Mouse (Mus musculus): ENCODE measurements around the gene Rcan1.

Gene Rcan1

DNA sequence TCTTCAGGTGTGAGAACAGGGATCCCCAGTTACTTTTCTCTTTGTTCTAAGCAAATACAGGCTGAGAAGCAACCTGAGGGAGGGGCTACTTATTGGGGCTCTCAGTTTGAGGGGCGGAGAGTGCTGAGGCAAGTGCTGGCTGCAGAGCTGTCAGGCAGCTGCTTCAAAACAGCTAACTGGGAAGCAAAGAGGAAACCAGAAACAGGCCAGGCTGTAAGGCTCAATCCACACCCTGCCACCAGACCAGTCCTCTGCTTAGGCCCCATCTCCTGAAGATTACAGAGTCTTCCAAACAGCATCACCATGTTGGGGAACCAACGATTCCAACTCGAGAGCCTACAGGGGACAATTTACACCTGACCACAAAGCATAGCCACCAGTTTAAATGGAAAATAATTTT, 2.2 kb upstream of the Rcan1 start:
- no peak for DNase-seq (ENCODE audit: low spot score in 2 of 2)

DNA sequence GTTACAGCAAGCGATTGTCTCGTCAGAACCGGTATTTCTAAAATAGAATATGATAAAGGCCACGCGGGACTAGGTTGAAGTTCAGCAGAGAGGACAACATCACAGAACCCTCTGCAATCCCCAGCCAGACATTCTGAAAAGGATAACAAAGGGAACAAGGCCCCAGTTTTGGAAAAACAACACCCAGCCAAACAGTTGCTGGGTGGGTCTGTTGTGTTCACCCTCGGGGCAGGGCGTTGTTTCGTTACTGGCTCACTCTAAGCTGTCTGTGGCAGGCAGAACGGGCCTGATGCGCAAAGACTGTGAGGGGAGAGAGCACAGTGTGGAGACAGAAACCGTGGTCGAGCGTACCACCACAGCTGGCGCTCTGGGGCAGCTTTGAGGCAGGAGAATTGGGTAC, 2.2 kb downstream of the Rcan1 start:
- DNase-seq (ENCODE audit: low spot score in 2 of 2), result no peak

DNA sequence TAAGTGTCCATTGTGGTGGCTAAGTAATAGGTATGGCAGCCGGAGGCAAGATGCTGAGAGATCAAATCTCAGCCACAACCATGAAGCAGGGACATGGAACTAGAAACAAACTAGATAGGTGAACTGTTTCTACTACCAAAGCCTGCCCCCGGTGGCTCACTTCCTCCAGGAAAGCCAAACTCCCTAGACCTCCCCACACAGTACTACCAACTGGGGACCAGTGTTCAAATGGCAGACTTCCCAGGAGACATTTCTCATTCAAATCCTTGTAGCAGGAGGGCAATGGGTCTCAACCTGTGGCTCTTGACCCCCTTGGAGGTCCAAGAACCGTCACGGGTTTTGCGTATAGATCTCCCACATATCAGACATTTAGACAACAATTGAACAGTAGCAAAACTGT, 3.6 kb downstream of the Rcan1 start:
- no peak for DNase-seq (ENCODE audit: low spot score in 2 of 2)

DNA sequence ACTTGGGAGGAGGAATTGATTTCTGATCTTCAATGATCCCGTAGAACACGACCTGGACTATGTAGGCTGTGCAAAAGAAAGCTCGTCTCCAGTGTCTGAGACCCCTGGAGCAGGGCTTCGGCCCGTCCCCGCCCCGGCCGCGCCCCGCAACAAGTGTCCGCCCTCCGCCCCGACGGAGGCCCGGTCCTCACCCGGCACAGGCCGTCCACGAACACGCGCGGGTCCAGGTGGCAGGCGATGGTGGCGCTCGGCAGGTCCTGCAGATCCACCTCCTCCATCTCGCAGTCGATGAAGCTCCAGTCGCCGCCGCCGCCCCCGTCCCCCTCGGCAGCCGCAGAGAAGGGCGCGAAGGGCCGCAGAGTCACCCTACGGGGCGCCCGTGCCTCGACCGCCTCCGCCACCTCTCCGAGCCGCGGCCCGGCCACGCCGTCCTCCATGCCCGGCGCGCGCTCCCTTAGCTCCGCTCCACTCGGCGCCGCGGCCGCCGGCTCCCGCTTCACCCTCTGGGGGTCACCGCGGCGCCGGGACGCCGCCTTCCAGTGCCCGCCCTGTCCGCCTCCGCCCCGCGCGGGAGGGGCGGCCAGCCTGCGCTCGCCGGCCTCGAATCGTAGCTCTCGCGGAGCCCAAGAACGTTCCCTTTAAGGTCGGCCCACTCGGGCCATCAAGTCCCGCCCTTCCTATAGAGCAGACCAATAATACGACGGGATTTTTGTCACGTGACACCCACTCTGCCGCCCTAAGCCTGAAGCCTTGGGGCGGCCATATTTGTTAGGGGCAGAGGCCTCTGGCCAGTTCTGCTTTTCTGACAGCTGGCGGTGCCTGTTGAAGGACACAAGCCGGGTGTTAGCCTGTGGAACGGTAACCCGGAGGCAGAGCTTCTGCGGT, 4.8 kb downstream of the Rcan1 start:
- peak; percentile 87 to 95 for DNase-seq (ENCODE audit: low spot score in 2 of 2)

DNA sequence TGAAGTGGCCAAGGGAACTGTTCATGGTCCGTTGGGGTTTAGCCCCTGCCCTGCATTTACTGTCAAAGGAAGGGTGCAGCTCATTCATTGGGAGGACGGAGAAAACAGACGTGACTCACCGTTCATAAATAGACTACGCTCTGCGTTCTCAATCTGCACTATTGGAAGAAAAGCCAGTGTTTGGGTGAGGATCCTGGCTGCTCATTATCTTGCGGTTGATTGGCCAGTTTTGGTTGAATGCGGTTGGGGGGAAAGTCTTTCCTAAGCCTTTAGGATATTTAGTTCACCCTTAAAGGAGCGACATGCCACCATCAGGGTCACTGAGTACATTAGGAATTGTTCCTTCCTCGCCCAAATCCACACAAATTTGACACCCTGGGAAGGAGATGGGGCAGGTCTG, 5.4 kb downstream of the Rcan1 start:
- DNase-seq (ENCODE audit: low spot score in 2 of 2), result no peak

DNA sequence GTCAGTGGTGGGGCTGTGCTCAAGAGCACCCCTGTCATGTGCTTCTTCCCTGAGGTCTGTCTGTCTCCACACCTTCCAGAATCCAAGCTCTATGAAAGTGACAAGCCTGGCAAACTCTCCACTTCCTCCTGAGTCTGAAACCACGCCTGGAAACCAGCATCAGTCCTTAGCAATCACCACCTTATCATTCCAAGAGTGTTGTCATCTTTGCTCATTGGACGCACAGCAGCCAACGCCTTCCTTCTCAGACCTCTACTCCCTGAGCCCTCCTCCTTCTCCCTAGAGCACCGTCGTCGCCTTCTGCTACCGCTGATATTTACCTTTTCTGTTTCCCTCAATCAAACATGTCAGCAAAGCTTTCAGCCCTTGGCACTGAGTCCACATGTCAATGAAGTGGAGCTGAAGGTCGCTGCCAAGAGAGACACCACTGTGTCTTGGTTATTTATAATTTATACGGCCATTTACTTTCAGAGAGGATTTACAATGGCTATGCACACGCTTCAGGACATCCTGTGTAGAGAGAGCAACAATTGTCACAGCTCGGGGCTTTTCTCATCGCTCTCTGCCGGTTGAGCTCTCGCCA, 6.2 kb downstream of the Rcan1 start:
- no peak for DNase-seq (ENCODE audit: low spot score in 2 of 2)

DNA sequence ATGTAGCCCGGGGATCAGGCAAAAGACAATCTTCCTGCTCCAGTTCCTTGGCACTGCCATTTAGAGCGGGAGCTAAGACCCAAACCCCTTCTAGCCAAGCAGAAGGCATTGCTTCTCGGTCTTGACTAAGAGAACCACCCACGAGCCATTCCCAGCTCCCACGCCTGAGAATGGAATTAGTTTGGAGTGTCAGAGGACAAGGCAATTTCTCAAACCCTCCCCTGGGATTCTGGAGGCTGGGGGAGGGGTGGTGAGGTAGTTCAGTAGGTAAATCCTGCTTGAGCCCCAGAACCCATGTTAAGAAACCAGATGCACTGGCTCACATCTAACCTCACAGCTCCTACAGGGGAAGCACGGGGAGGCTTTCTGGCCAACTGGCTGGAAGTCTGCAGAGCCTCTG, 9.3 kb downstream of the Rcan1 start:
- no peak for DNase-seq (ENCODE audit: low spot score in 2 of 2)

DNA sequence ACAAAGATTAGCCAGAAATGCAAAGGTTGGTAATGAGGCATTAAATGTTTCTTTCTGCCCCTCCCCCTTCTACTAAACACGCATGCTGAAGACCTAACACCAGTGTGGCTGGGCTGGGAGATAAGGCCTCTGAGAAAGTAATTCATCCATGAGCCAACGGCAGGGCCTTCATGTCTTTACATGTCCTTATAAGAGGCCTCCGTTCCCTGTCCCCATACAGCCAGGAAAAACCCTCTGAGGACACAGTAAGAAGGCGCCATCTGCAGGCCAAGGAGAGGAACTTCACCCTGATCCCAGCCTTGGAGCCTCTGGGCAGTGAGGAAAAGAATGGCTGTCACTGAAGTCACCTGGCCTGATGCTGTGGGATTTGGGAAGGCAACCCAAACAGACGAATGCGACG, 13.1 kb downstream of the Rcan1 start:
- peak; percentile 52 to 62 for DNase-seq (ENCODE audit: low spot score in 2 of 2)

DNA sequence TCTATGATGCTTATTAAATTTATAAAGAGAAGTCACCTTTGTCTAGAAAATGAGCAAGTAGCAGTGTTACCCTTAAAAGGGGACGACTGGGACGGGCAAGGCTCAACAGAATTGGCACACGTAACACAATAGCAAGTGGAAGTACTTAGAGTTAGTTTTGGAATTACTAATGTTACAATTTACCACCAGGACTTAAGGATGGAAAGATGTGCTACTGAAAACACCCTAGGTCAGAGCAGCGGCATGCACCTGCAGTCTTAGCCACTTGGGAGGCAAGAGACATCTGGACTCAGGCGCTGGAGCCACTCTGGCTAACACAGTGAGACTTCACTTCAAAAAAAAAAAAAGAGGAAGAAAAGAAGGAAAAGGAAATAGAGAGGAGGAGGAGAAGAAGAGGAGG, 14.7 kb downstream of the Rcan1 start:
- DNase-seq (ENCODE audit: low spot score in 2 of 2), result no peak

DNA sequence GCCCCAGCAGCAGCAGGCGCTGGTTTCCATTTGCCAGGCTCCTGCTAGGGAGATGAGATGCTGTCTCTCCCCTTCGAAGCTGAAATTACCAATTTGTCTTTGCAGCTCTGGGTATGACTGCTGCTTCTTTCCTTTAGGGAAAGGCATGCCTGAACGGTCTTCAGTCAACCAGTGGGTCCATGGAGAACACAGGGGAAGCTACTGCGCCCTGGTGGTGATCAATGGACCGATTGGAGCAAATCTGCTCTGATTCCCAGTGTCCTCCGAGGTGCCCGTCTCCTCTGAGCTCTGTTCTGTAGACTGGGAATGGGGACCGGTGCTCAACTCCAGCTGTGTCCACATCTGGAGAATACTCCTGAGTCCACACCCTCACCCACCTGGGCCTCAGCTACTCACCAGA, 15.2 kb downstream of the Rcan1 start:
- no peak for DNase-seq (ENCODE audit: low spot score in 2 of 2)

DNA sequence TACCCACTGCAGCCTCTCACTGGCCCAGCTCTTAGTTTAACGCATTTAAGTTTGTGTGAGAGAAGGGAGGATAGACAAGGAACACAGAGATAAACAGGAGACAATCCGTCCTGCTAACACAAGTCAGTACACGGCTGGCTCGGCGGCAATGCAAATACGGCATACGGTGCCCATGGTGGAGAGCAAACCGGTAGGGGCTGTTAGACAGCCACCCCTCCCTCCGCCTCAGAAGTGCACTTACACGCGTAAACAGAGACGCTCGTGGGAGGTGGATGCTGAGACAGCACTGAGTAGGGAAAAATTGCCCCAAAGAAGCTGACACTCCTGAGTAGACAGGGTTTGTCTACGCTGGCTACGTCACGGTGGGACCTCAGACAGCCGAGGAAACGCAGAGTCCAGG, 16.2 kb downstream of the Rcan1 start:
- DNase-seq (ENCODE audit: low spot score in 2 of 2), result peak in 1 of 2 experiments; percentile 65

DNA sequence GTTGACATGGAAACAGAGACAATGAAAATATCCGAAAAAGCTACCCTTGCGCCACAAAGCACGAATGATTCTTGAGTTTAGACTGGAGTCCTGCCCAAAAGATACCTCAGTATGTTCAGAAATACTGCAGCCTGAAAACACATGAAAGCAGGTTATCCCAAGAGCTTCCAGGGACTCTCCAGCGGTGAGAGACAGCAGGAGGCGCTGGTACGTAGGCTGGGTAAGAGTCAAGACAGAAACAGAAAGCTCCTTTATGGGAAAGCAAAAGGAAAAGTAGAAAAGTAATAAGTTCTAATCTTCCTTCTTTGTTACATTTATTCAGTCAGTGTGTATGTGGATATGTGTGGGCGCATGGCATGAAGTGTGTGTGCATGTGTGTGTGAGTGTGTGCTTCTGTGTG, 16.7 kb downstream of the Rcan1 start:
- DNase-seq (ENCODE audit: low spot score in 2 of 2), result no peak

DNA sequence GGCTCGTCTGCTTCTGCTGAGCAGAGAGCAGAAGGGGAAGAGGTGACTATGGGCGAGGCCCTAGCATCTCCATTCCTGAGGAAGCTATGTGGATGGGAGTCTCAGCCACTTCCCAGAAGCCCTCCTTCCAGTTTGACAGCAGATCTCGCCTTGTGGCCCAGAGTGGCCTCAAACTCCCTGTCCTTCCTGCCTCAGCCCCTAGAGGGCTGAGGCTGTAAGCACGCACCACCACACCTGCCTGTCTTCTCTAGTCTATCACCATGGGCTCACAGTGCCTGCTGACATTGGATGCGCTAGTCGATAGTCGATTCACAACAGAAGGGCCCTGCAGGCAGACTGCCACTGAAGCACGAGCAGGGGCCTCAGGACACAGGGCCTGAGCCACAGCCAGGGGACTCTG, 18.1 kb downstream of the Rcan1 start:
- DNase-seq (ENCODE audit: low spot score in 2 of 2), result no peak

DNA sequence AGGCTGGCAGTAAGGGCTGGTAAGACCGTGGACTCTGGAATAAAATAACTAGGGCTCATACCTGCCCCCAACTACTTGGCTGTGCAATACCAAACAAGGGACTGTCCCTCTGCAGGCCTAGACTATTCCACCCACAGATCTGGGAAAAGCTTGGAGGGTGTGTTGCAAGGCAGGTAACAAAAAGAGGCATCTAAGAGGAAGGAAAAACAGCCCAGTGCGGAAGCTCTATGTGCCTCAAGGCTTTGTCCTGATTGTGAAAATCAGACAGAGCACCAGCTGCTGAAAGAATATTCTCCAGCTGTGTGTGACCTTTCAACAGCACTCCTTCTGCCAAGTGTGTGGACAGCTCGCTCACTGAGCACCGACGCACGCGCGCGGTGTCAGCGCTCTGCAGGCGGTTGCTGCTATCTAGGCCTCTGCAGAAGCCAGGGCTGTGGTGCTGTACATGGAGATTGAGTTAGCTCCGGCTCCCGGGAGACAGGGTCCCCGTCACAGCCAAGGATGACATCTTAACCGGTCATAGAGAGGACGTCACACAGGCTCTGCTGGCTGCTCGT, 19.1 kb downstream of the Rcan1 start:
- DNase-seq (ENCODE audit: low spot score in 2 of 2), result no peak

DNA sequence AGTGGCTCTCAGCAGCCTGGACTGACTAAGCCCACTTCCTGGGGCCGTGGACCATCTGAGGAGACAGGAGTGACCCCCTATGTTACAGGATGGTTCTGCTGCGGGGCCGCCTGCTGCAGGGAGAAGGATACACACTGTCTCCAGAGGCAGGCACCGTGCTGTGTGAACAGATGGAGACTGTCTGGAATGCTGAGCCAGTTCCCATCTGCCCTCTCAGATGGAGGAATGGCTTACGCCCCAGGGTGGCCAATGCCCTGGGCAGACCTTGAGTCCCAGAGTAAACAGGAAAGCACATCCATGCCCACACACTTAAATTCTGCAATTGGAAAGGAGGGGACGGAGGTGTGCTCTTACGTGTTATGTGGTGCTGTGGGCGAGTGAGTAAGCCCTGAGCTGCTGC, 20.3 kb downstream of the Rcan1 start:
- no peak for DNase-seq (ENCODE audit: low spot score in 2 of 2)

DNA sequence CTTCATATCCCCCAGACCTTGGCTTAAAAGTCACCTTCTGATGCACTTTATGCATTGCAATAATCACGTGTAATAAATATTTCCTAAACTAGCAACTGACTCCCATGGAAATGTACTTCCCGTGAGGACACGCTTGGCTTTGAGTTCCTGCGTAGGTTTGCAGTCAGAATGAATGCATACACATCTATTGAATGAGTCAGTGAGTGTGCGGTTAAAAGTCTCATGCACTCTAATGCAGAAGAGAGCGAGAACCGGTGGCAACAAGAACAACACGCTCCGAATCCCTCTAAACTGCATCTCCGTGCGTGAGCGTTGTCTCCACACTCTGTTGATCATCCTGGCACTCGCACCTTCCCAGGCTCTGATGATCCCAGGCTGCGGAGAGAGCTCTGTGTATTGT, 21.6 kb downstream of the Rcan1 start:
- DNase-seq (ENCODE audit: low spot score in 2 of 2), result no peak

DNA sequence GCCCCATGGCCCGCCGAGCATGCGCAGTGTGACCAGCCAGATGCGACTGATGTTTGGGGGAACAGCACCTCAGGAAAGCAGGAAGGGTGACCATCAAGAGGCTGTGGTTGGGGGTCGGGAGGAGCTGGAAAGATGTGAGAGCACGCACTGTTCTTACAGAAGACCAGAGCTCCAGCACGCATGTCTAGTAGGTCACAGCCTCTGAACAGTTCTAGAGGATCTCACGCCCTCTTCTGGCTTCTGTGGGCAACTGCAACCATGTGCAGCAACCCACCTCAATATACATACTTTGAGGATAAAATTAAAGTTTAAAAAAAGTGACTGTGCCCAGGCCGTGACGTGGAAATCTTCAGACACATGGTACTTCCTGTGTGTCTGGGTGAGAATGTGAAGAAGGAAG, 25.3 kb downstream of the Rcan1 start:
- no peak for DNase-seq (ENCODE audit: low spot score in 2 of 2)

DNA sequence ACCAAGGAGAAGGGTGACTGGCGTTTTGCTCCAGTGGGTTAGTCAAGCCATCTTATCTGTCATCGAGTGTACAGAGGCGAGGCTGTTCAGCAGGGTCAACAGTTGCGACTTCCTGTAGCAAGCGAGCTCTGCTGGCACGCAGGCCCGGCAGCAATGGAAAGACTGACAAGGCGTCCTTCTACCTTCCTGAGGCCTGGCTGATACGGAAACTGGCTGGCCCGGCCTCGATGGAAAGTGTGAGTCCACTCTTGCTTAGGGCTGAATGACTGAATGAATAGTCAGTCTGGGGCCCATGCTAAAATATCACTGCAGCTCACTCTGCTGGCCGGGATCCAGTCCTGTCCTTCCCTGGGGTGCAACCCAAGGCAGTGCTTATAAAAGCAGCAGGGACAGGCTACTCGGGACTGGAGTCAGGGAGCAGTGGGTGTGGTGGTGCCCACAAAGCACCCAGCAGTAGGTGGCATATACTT, 27.0 kb downstream of the Rcan1 start:
- peak; percentile 52 to 78 for DNase-seq (ENCODE audit: low spot score in 2 of 2)

DNA sequence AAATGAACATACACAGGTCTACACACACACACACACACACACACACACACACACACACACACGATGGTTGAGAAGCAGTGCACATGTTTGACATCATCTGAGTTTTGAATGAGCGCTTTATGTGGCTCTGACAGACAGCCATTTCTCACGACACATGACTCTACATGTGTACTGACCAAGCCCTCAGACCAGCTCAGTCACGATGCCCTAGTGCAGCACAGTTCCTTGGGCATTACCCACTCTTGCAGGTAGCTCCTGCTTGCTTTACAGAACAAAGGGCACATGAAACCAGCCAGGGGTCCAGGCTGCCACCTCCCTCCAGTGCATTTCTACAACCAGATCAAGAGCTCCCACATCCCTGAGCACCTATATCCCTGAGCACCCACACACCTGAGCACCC, 27.7 kb downstream of the Rcan1 start:
- DNase-seq (ENCODE audit: low spot score in 2 of 2), result no peak

DNA sequence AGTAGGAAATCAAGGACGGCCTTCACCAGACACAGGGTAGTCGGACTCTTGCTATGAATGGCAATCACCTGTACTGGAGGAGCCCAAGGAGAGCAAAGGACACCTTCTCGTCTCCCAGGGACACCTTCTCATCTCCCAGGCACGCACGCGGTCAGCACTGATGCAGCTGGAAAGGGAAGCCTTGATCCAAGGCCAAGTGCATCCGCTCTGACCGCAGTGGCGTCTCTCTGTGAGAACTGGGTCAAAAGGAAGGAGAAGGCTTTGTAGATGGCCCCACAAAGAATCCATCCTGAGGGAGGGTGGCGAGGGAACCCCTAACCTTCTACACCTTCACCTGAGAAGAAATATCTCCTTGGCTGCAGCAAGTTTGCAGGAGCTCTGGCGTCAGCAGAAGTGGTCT, 28.5 kb downstream of the Rcan1 start:
- DNase-seq (ENCODE audit: low spot score in 2 of 2), result no peak

DNA sequence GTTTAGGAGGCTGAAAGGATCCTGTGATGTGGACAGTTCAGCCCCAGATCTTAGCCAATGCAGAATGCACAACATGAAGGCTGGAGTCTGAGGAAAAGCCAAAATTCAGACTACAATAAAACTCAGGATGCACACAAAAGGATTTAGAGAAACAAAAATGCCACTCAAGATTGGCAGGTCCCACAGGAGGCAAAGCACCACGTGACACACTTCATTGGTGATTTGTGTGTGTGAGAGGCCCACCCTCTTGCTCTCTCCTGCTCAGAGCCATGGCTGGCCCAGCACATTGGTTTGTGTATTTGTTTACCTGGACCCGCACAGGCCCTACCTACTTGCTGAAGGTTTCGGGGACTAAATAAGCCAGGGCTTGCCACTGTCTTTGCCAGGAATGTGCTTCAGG, 29.5 kb downstream of the Rcan1 start:
- no peak for DNase-seq (ENCODE audit: low spot score in 2 of 2)

DNA sequence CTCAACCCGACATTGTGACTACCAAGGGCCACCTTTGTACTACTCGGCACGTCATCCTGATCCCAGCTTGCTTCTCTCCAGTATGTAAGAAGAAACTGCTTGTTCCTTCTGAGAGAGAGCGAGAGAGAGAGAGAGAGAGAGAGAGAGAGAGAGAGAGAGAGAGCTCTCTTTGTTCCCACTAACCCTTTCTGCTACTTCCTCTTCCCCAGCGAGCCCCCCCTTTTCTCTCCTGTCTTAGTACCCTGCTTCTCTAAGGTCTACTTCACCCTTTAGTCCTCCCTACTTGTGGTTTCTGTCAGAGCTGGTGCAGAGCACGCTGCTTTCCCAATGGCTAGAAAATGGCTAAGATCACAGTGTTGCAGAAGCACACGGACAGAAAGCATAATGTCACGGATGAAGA, 30.4 kb downstream of the Rcan1 start:
- DNase-seq (ENCODE audit: low spot score in 2 of 2), result no peak

DNA sequence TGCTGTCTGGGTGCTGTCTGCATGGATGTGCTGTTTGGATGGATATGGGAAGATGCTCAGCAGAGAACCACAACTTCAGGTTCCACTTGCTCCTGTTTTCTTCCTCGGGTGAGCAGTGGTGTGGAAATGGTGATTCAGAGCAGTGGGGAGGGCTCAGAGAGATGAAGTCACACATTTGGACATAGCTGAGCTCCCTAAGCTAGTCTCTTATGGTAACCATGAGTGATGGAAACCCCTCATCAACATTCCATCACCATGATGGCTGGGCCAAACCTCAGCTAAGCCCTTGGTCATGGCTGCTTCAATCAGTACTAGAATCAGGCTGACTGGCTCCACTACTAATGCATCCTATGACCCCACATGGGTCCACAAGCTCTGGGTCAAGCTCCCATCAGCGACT, 30.9 kb downstream of the Rcan1 start:
- no peak for DNase-seq (ENCODE audit: low spot score in 2 of 2)

Measured in urinary bladder, adult 18-20 months (tissue).